Mouse (Mus musculus): ENCODE results near the gene Liph. TPM values are rescaled to one million over a fixed set of nuclear protein-coding genes. Genes with fewer than 3 reads are reported as not detected.

Gene Liph
- polyA plus RNA-seq, 1 experiment from 2014 or later = 1.1 TPM

Other genes with a start within 250 kb of the Liph start
- 0.83 and 1.1 TPM in 2 replicates for gene Ehhadh, start 207.9 kb downstream of the Liph start, polyA plus RNA-seq (2015; fragmentation: Nextera tagmentation; extraction: Ambion mirVana)
- 5.6 and 5.7 TPM in 2 replicates for gene Map3k13, start 201.3 kb downstream of the Liph start, polyA plus RNA-seq (2015; fragmentation: Nextera tagmentation; extraction: Ambion mirVana)
- 25.9 and 29.4 TPM in 2 replicates for gene Tmem41a, start 48.1 kb downstream of the Liph start, polyA plus RNA-seq (2015; fragmentation: Nextera tagmentation; extraction: Ambion mirVana)
- 50.6 and 51.2 TPM in 2 replicates for gene Senp2, start 13.8 kb upstream of the Liph start, polyA plus RNA-seq (2015; fragmentation: Nextera tagmentation; extraction: Ambion mirVana)
- 22.7 and 23.2 TPM in 2 replicates for gene Igf2bp2, start 167.6 kb upstream of the Liph start, polyA plus RNA-seq (2015; fragmentation: Nextera tagmentation; extraction: Ambion mirVana)